Mouse (Mus musculus) forelimb bud, embryonic 11.5 days (tissue): ENCODE results near the gene Olfr1150-ps1.

ENCODE experiments used
- DNase-seq: peaks from one replicate; pipeline ENCODE4 v3.0.0-alpha.2; 2012; ENCODE audit warnings: low read depth, low spot score

Olfr1150-ps1 gene

DNA sequence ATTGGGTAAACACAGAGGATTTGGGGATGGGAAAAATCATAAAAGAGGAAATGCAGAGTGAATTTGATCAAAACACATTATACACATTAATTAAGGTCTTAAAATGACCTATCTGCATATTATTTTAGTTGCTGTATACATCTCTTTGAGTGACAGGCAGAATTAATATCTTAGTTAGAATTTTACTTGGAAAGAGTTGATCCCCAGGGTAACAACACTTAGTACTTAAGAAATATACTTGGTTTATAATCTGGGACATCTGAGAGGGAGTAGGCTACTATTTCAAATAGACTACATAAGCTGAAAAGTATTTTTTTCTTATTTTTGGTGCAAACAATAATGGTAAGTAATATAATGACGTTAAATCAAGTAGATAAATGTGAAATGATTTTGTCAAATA is at the start of gene Olfr1150-ps1:
Olfr1150-ps1 (plus strand) TSS at position 301 of the 400 bp plus-strand sequence.
- no peak for DNase-seq

DNA sequence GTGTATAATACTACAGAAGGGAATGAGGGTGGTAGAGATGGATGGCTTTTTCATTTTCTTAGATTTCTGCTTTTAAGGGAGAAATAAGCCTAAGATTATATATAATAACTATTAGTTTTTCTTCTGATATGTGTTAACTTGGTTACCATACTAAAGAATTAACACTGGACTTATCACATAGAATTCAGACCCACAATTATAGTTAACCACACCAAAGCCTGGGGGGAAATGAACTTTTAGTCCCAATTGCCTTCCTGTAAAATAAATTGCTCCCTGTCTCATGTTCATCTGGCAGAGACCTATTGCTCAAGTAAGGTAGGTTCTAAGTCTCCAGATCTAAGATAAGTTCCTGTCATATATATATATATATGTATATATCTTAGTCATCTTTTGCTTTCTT is 43.5 kb upstream of the Olfr1150-ps1 start, which contains the start of gene Olfr1143:
Olfr1143 (plus strand) TSS at position 301 of the 400 bp plus-strand sequence.
- no peak for DNase-seq

- DNase-seq, result no peak
Observed at GRCm38 (mm10) chr2:87809522-87809921, 34.3 kb upstream of the Olfr1150-ps1 start, which contains the start of gene Olfr1145. Gene Olfr1145 (plus strand): TSS chr2:87809822.

DNA sequence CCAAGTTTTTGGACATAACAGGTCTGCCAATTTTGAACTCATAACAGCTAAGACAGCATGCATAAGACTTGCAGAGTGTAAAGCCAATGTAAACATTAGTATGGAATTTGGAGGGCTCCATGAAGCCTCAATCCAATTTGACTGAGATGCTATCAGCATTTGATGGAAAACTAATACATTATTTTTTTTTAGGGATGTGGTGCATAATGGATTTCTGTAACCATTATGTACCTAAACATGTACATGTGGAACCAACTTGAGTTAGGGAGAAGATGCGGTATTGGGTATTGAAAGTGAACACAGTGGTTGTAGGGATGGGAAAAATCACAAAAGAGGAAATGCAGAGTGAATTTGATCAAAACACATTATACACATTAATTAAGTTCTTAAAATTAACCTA is 13.6 kb upstream of the Olfr1150-ps1 start, which contains the start of gene Olfr1148:
Olfr1148 (plus strand) TSS at position 301 of the 400 bp plus-strand sequence.
- no peak for DNase-seq

DNA sequence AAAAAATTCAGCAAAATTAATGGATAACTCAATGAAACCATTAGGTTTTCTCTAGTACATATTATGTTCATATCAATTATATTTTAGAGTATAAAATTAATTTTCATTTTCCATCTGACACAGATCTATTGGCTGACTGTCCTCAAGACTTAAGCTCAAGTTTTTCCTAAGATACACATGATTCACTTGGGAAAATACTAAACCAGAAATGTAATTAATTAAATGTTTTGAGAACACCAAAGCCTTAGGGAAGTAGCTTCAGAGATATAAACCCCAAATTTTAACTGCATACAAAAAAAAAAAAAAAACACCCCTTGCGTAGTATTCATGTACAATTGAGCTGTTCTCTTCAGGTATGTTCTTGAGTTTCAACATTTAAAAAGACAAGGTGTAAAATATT is 11.8 kb downstream of the Olfr1150-ps1 start, which contains the start of gene Olfr1151:
Olfr1151 (plus strand) TSS at position 301 of the 400 bp plus-strand sequence.
- no peak for DNase-seq

- DNase-seq, result no peak
Observed at GRCm38 (mm10) chr2:87866192-87866591, 22.4 kb downstream of the Olfr1150-ps1 start, which contains the start of gene Olfr1152. Gene Olfr1152 (plus strand): TSS chr2:87866492.

- no peak for DNase-seq
Observed at GRCm38 (mm10) chr2:87894662-87895061, 50.9 kb downstream of the Olfr1150-ps1 start, which contains the start of gene Olfr1153. Gene Olfr1153 (plus strand): TSS chr2:87894962.
